Mouse (Mus musculus): ENCODE measurements around the gene Plekho2. TPM values are rescaled to one million over a fixed set of nuclear protein-coding genes. Genes with fewer than 3 reads are reported as not detected.

The Plekho2 gene
- polyA plus RNA-seq, 1 experiment from 2014 or later: 12.8 TPM

DNA sequence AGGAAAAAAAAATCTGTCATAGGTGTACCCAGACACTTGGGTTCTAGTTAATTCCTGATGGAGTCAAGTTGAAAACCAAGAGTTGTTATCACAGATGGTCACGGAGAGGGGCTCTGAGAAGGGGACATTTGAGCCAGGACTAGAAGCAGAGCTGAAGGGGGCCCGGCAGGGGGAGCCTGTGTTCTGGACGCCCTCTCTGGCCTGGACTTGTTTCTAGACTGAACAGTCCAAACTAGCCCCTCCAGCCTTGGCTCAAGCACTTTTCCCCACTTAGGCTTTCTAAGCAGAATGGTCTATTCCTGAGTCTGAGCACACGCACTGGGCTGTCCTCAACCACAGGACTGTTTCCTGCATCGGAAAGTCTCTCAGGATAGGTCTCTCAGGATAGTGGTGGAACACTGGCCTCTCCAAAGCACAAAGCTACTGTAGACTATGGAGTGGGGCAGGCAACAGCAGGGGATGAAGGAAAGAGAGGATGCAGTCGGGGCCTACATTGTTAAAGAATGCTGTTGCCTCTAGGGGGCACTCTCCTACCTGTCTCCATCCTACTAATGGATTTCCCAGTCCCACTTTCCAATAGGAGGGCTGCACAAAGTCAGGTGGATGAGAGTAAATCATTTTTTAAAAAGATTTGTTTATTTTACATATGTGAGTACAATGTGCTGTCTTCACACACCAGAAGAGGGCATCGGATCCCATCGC, 23.7 kb upstream of the Plekho2 start:
- no peak overlapping the region for H3K27ac ChIP-seq
- H3K9me3 ChIP-seq: no peaks in the 10 kb centered on the region
- DNase-seq (ENCODE audit: low spot score): no peak
- peaks cover 23% of the 10 kb centered on the region for H3K4me1 ChIP-seq
- H3K4me3 ChIP-seq: no peak overlapping the region
- WGBS: 50% methylated on average over 8 of the region's 8 CpGs
- no peaks in the 10 kb centered on the region for H3K27me3 ChIP-seq (ENCODE audit: insufficient read depth, poor library complexity, severe bottlenecking)
- H3K36me3 ChIP-seq: no peaks in the 10 kb centered on the region

DNA sequence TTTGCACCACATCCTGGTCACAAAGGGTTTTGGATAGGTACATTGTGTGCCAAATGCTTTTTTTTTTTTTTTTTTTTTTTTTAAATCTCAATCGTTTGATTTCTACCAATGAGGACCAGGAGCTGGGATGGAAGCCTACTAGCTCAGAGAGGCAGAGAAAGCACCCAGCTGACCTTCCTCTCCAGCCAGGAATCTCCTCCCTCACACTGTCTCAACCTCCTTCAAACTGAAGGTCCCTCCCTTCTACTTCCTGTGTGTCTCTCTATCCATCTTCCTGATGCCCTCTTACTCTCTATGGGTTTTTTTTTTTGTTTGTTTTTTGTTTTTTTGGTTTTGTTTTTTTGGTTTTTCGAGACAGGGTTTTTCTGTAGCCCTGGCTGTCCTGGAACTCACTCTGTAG, 21.1 kb upstream of the Plekho2 start:
- no peak for DNase-seq (ENCODE audit: low spot score)
- no peaks in the 10 kb centered on the region for H3K9me3 ChIP-seq
- no peaks in the 10 kb centered on the region for H3K27me3 ChIP-seq (ENCODE audit: insufficient read depth, poor library complexity, severe bottlenecking)
- no peak overlapping the region for H3K27ac ChIP-seq
- peaks cover 4% of the 10 kb centered on the region; the same call in 1 of the 2 replicates for H3K36me3 ChIP-seq
- no peak overlapping the region for H3K4me3 ChIP-seq
- 65% methylated on average over 2 of the region's 2 CpGs for whole genome bisulfite sequencing
- H3K4me1 ChIP-seq: peaks cover 6% of the 10 kb centered on the region

DNA sequence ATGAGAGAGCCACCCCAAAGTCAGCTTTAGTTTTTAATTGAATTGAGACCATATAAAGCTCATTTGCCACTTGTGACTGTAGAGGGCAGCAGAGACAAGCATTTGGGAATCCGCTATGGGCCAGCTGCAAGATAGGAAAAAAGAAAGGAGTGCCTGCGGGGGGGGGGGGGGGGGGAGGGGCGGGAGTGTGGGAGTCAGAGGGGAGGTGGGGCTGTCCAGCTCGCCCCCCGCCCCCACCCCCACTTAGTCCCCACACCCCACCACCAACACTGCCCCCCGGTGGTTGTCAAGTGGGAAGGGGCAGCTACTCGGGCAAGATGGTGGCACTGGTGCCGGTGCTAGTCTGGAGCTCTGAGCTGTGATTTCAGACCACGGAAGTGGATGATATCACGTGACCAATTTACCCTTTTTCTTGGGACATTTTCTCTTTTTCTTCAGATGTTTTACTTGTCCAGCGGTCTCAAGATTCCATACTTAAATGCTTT, 19.0 kb upstream of the Plekho2 start:
- WGBS: 51% methylated on average over 7 of the region's 11 CpGs

DNA sequence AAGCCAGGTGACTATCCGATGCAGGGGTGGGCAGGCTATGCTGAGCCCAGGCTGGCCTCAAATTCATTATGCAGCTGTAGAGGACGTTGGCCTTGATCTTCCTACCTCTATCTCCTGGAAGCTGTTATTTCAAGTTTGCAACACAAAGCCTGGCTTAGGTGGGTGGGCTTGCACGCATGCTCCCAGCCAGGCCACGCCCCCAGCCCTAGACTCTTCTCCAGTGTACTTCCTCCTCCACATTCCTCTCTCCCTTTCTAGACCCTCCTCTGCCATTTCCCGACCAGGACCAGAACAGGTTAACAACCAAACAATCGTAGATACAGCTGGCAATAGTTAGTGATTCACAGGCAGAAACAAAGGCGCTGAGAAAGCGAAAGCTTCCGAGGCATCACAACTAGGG, 13.8 kb upstream of the Plekho2 start:
- Histone ChIP-seq H3K27me3 (ENCODE audit: insufficient read depth, poor library complexity, severe bottlenecking) (no peaks in the 10 kb centered on the region), H3K9me3 (no peaks in the 10 kb centered on the region), H3K36me3 (peaks cover 65% of the 10 kb centered on the region), H3K4me3 (no peak overlapping the region), H3K4me1 (peaks cover 16% of the 10 kb centered on the region), H3K27ac (no peak overlapping the region)
- no peak for DNase-seq (ENCODE audit: low spot score)
- WGBS: 86% methylated on average over 9 of the region's 9 CpGs

More for the DNA sequence above, 19.0 kb upstream of the Plekho2 start:
- H3K4me3 ChIP-seq: peak overlapping the region; percentile 35; the same call in 1 of the 2 replicates
- H3K9me3 ChIP-seq: no peaks in the 10 kb centered on the region
- no peak for DNase-seq (ENCODE audit: low spot score)
- peaks cover 24% of the 10 kb centered on the region for H3K36me3 ChIP-seq
- H3K27ac ChIP-seq: no peak overlapping the region
- no peaks in the 10 kb centered on the region for H3K4me1 ChIP-seq
- no peaks in the 10 kb centered on the region for H3K27me3 ChIP-seq (ENCODE audit: insufficient read depth, poor library complexity, severe bottlenecking)

DNA sequence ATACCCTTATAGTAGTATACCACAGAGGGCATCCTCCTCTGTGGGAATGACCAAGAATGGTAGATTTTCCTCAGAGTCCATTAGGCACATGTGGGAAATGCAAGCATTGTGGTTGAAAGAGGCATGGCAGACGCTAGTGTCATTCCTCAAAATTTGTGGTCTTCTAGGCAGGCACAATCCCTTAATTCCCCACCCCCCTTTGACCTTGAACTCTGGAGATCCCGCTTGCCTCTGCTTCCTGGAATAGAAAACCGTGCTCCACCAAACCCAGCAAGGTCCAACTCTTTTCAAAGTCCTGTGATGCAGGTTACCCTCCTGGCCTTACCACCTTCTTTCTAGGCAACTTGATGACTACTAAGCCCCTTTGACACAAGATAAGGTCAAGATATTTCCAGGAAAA, 12.9 kb upstream of the Plekho2 start:
- 87% methylated on average over 3 of the region's 3 CpGs for WGBS
- Histone ChIP-seq H3K4me3 (no peak overlapping the region), H3K36me3 (peaks cover 65% of the 10 kb centered on the region), H3K4me1 (peaks cover 25% of the 10 kb centered on the region), H3K9me3 (no peaks in the 10 kb centered on the region), H3K27me3 (ENCODE audit: insufficient read depth, poor library complexity, severe bottlenecking) (no peaks in the 10 kb centered on the region), H3K27ac (no peak overlapping the region)
- no peak for DNase-seq (ENCODE audit: low spot score)

DNA sequence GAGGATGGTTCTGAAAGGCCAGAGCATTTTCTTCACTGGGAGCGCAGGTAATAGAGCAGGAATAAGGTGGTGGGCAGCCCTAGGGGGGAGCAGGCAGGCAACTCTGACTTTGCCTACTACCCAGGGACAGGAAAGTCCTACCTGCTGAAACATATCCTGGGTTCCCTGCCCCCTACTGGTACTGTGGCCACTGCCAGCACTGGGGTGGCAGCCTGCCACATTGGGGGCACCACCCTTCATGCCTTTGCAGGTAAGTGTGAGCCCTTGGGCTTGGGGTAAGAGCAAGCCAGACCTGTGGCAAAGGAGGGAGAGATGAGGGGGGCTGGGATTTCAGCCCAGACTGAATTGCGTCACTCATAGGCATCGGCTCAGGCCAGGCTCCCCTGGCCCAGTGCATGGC, 9.3 kb upstream of the Plekho2 start:
- peaks cover 27% of the 10 kb centered on the region for H3K4me1 ChIP-seq
- H3K4me3 ChIP-seq: peak overlapping the region; percentile 87
- H3K27ac ChIP-seq: 0 out of 2 replicates have a peak overlapping the region, but pooled peaks have one; percentile 23
- DNase-seq (ENCODE audit: low spot score): no peak
- peaks cover 44% of the 10 kb centered on the region for H3K36me3 ChIP-seq
- no peaks in the 10 kb centered on the region for H3K9me3 ChIP-seq
- WGBS: 95% methylated on average over 3 of the region's 3 CpGs
- no peaks in the 10 kb centered on the region for H3K27me3 ChIP-seq (ENCODE audit: insufficient read depth, poor library complexity, severe bottlenecking)

DNA sequence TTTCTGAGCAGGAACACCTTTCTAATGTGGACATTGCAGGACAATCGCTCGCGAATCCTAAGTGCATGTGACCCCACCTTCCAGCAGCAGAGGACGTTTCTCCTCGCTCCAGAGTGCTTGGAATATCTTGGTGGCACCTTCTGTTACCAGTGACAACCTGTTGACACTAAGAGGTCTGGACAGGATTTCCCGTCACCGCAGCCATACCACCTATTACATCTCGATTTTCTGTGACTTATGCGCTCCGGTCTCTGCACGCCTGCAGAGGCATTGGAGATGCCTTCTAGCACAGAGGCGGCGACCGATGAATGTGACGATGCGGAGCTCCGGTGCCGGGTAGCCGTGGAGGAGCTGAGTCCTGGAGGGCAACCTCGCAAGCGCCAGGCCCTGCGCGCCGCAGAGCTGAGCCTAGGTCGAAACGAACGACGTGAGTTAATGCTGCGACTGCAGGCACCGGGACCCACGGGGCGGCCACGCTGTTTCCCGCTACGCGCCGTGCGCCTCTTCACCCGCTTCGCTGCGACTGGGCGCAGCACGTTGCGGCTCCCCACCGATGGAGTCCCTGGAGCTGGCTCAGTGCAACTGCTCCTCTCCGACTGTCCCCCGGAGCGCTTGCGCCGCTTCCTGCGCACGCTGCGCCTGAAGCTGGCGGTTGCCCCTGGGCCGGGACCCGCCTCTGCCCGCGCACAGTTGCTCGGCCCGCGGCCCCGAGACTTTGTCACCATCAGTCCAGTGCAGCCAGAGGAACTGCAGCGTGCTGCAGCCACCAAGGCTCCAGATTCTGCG, 7.9 kb upstream of the Plekho2 start:
- under 1% methylated on average over 64 of the region's 64 CpGs for WGBS
- peaks cover 31% of the 10 kb centered on the region for H3K36me3 ChIP-seq
- H3K4me1 ChIP-seq: peaks cover 24% of the 10 kb centered on the region
- H3K9me3 ChIP-seq: no peaks in the 10 kb centered on the region
- peak overlapping the region; percentile 87 for H3K4me3 ChIP-seq
- H3K27me3 ChIP-seq (ENCODE audit: insufficient read depth, poor library complexity, severe bottlenecking): no peaks in the 10 kb centered on the region
- peak; percentile 88 for DNase-seq (ENCODE audit: low spot score)
- peak overlapping the region; percentile 86 for H3K27ac ChIP-seq

DNA sequence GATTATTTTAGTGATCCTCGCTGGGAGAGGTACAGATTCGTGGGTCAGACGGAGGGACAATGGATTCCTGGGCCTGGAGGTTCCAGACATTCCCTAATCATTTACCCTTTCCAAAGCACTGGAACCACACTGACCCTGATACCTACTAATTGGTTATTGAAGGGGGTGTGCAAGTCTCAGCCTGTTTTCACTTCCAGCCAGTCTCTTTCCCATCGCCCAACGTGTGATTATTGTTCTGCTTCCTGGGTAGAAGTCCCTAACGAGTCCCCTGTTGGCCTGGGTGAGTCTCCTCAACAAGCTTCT, 7.4 kb upstream of the Plekho2 start:
- H3K27ac ChIP-seq: peak overlapping the region; percentile 86
- H3K36me3 ChIP-seq: peaks cover 26% of the 10 kb centered on the region
- peaks cover 23% of the 10 kb centered on the region for H3K4me1 ChIP-seq
- no peaks in the 10 kb centered on the region for H3K9me3 ChIP-seq
- no peaks in the 10 kb centered on the region for H3K27me3 ChIP-seq (ENCODE audit: insufficient read depth, poor library complexity, severe bottlenecking)
- H3K4me3 ChIP-seq: peak overlapping the region; percentile 87
- no peak for DNase-seq (ENCODE audit: low spot score)
- WGBS: 0% methylated on average over 6 of the region's 6 CpGs

DNA sequence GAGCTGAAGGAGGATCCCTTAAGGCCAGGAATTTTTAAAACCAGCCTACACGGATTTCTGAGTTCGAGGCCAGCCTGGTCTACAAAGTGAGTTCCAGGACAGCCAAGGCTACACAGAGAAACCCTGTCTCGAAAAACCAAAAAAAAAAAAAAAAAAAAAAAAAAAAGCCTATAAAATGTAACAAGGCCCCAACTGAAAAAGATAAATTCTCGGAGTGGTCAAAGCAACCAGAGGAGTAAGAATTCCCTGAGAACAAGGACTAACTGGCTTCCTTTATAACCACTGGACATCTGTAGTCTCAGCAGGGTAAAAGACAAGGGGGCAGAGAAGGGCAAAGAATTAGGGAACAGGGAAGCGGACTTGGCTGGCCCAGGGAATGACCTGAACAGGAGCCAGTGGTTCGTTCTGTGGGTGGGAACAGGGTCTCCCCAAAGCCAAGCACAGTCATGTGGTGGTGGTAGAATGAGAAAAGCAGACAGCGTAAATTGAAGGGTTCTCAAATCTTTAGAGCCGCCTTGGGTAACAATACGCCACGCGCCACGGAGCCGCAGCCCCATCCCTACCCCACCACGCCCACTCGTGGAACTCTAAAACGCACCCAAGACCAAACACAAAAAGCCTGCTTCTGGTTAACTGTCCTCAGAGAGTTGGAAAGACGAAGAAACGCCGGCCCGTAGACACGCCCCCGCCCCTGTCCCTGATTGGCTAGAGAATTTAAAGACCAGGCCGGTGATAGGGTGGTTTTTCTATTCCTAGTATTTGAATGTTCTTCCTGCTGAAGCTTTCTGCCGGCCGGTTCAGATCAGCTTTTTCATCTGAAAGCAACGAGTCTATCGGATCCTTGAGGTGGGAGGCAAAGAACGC, 6.8 kb upstream of the Plekho2 start, which contains the start of gene Pif1:
Gene Pif1, plus strand, starts transcription at position 755 of the 864 bp plus-strand sequence.
- no peaks in the 10 kb centered on the region for H3K9me3 ChIP-seq
- 10% methylated on average over 28 of the region's 28 CpGs for WGBS
- H3K4me3 ChIP-seq: peak within 1 kb of the TSS; percentile 87
- H3K27me3 ChIP-seq (ENCODE audit: insufficient read depth, poor library complexity, severe bottlenecking): no peaks in the 10 kb centered on the region
- DNase-seq (ENCODE audit: low spot score): peak; percentile 96
- H3K36me3 ChIP-seq: peaks cover 21% of the 10 kb centered on the region
- H3K4me1 ChIP-seq: peaks cover 23% of the 10 kb centered on the region
- peak within 1 kb of the TSS; percentile 86 for H3K27ac ChIP-seq

DNA sequence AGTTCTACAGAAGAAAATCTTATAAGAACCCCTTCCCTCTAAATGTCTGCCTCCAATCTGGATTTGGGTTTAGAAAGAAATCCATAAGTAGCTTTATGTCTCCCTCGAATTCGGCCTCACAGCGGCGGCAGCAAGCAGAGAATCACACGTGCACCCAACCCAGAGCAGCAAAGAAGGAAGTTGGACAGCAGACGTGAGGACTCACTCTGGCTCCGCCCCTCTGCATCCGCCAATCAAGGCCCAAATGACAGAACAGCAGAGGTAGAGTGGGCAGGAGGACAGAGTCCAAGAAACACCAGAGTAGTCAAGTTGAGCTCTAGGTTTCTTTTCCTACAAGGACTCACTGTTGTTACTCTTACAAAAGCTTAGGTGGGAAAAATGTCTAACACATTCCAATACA, 3.2 kb upstream of the Plekho2 start:
- Histone ChIP-seq H3K9me3 (no peaks in the 10 kb centered on the region), H3K36me3 (no peaks in the 10 kb centered on the region), H3K4me1 (peaks cover 32% of the 10 kb centered on the region), H3K4me3 (no peak overlapping the region), H3K27ac (0 out of 2 replicates have a peak overlapping the region, but pooled peaks have one; percentile 16), H3K27me3 (ENCODE audit: insufficient read depth, poor library complexity, severe bottlenecking) (no peaks in the 10 kb centered on the region)
- peak; percentile 76 for DNase-seq (ENCODE audit: low spot score)
- WGBS: 18% methylated on average over 8 of the region's 8 CpGs

DNA sequence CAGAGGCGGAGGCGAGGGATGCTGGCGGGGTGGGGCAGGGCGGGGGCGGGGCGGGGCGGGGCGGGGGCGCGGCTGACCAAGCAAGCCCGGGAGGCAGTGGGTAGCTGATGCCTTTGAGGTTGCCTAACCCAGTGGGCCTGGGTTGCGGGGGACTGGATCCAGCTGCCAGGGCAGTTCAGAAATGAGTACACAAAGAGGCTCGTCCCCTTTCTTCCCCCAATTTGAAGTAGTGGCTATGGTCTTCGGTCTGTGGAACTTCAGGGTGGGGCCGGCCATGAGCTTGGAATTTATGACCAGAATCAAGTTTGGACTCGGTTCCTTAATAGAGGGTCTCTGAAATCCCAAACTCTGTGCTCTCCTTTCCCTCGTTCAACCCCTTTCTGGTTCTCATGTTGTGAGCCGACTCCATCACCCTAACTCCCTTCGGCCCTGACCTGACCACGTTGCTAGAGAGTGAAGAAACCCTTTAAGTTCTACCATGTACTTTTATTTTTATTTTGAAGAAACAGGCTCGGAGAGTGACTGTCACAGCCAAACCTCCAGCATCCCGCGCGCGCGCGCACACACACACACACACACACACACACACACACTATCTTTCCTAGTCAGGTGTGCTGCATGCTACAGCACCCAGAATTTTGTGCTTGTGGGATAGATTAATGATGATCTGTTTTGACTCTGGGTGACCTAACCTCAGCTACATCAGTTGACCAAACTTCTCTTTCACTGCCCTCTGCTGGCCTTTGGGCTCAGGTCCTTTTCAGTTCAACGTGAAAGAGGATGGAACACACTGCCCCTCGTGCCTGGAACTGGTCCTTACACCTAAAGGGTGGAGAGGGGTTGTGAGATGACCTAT, 789 bp upstream of the Plekho2 start:
- DNase-seq (ENCODE audit: low spot score): peak; percentile 94
- whole genome bisulfite sequencing: 8% methylated on average over 21 of the region's 29 CpGs
- peak overlapping the region; percentile 87 for H3K27ac ChIP-seq
- peaks cover 50% of the 10 kb centered on the region for H3K4me1 ChIP-seq
- no peaks in the 10 kb centered on the region for H3K27me3 ChIP-seq (ENCODE audit: insufficient read depth, poor library complexity, severe bottlenecking)
- no peaks in the 10 kb centered on the region for H3K9me3 ChIP-seq
- peak overlapping the region; percentile 71 for H3K4me3 ChIP-seq
- no peaks in the 10 kb centered on the region for H3K36me3 ChIP-seq

DNA sequence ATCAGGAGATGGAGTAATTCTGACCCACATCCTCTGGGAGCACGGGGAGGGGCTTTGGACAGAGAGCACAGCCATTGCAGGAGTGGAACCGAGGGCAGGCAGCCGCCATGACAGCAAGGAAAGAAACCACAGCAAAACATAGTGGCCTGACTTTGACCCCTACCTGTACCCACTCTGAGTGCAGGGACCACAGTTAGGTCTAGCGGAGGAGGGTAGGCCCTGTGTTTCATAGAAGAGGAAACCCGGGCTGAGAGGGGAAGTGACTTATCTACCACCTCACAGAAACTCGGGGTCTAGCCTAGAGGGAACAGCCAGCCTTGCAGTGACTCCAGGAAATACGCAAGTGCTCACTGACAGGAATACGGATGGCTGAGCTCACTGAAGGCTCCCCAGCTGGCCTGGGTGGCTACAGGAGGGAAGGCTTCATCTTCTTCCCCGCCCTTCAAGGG, 1.0 kb downstream of the Plekho2 start:
- peak; percentile 76 for DNase-seq (ENCODE audit: low spot score)
- WGBS: 45% methylated on average over 9 of the region's 9 CpGs
- H3K4me3 ChIP-seq: peak overlapping the region; percentile 71
- H3K36me3 ChIP-seq: no peaks in the 10 kb centered on the region
- no peaks in the 10 kb centered on the region for H3K9me3 ChIP-seq
- H3K27me3 ChIP-seq (ENCODE audit: insufficient read depth, poor library complexity, severe bottlenecking): no peaks in the 10 kb centered on the region
- H3K27ac ChIP-seq: peak overlapping the region; percentile 87
- peaks cover 63% of the 10 kb centered on the region for H3K4me1 ChIP-seq
